Mouse (Mus musculus) midbrain, embryonic 11.5 days (tissue): Measurements from ENCODE around the gene Astn1. TPM values are rescaled to one million over a fixed set of nuclear protein-coding genes. Genes with fewer than 3 reads are reported as not detected.

Experiments
- ATAC-seq: fragments of 200-750 bp; cut with Nextera tagmentation; 2 replicates; pipeline ENCODE4 v1.8.0; 2017; ENCODE audit warnings: moderate TSS enrichment, moderate library complexity; ENCODE audit not compliant: low FRiP score
- DNase-seq: peaks from one replicate; pipeline ENCODE4 v3.0.0; 2015; ENCODE audit warnings: low spot score; ENCODE audit errors: missing footprints
- H3K27ac ChIP-seq: fragments of 300-500 bp; sonication (generic); 2 replicates; pipeline ENCODE4 v1.5.1; 2014; ENCODE audit warnings: low read depth, low read length
- H3K27me3 ChIP-seq: fragments of 300-500 bp; sonication (generic); 2 replicates; pipeline ENCODE4 v1.6.1; 2014; ENCODE audit warnings: mild to moderate bottlenecking, low read length, moderate library complexity, mixed read lengths; ENCODE audit not compliant: control insufficient read depth, insufficient read depth
- H3K36me3 ChIP-seq: fragments of 300-500 bp; sonication (generic); 2 replicates; pipeline ENCODE4 v1.6.1; 2014; ENCODE audit warnings: mild to moderate bottlenecking, low read length, moderate library complexity, mixed read lengths; ENCODE audit not compliant: control insufficient read depth, insufficient read depth
- H3K4me1 ChIP-seq: fragments of 300-500 bp; sonication (generic); 2 replicates; pipeline ENCODE4 v1.6.1; 2014; ENCODE audit warnings: low read length; ENCODE audit not compliant: control insufficient read depth, insufficient read depth
- H3K4me2 ChIP-seq: fragments of 300-500 bp; sonication (generic); 2 replicates; pipeline ENCODE4 v1.6.1; 2014; ENCODE audit warnings: mild to moderate bottlenecking, moderate library complexity
- H3K4me3 ChIP-seq: fragments of 300-500 bp; sonication (generic); 2 replicates; pipeline ENCODE4 v1.5.1; 2014; ENCODE audit warnings: low read depth, low read length
- H3K9ac ChIP-seq: fragments of 300-500 bp; sonication (generic); 2 replicates; pipeline ENCODE4 v1.6.1; 2014; ENCODE audit warnings: low read length
- H3K9me3 ChIP-seq: fragments of 300-500 bp; sonication (generic); 2 replicates; pipeline ENCODE4 v1.6.1; 2016; ENCODE audit warnings: low read length; ENCODE audit not compliant: control insufficient read depth
- WGBS: fragments of 180-500 bp; shearing (Covaris S2); extraction: QIAGEN DNeasy Blood & Tissue Kit; methylation state at CpG from one replicate; pipeline ENCODE4 v1.1.7; 2014; 5-methylcytosine and 5-hydroxymethylcytosine counted together
- polyA plus RNA-seq: library from polyadenylated mRNA; unstranded; fragments of >200 nt; fragmentation: Nextera tagmentation; extraction: Ambion mirVana; gene quantifications from 2 replicates; pipeline ENCODE4 v1.2.1, GENCODE M21; 2014

The Astn1 gene
- polyA plus RNA-seq: 20.1 and 20.7 TPM in 2 replicates

DNA sequence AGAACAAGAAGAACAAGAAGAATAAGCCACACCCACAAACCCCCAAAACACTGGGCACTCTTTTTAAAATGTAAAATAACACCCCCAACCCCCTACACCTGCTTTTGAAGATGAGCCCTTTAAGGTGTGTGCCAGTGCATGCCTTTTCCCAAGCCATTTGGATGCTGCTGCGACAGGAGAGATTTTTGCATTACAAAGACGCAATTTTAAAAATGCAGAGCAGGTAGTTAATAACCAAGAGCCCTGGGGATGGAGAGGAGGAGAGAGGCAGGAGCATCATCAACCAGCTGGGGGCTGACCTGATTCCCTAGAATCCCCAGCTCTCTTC is at the start of gene Astn1:
TSS of gene Astn1 (plus strand) at position 310 of the 328 bp plus-strand sequence.
- Histone ChIP-seq H3K4me2 (peak within 1 kb of the TSS; percentile 68), H3K9me3 (no peaks in the 10 kb centered on the region), H3K27me3 (peaks cover 2% of the 10 kb centered on the region; the same call in 1 of the 2 replicates), H3K36me3 (no peaks in the 10 kb centered on the region), H3K4me3 (peak within 1 kb of the TSS; percentile 57), H3K27ac (peak within 1 kb of the TSS; percentile 79), H3K9ac (peak within 1 kb of the TSS; percentile 95), H3K4me1 (peaks cover 16% of the 10 kb centered on the region)
- peak; percentile 90 for DNase-seq
- 3% methylated on average over 2 of the region's 2 CpGs for WGBS
- ATAC-seq: no peak

DNA sequence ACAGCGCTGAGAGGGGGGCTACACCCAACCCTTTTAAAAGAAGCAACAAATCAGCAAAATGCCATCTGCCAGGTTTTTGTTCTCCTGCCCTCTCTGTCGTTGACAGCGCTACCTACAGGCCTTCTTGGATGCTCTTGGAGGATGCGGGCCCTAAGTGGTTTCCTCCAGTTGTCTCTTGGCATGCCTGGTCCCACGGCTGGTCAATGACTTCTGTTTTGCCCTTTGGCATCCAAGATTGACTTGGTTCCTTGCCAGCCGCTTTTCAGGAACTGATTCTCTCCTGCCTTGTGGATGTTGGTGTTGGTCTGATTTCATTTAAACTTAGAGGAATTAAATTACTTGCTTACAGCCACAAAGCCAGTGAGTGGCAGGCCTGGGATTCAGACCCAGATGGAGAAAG is 38.7 kb upstream of the Astn1 start:
- Histone ChIP-seq H3K4me1 (no peaks in the 10 kb centered on the region), H3K27ac (no peak overlapping the region), H3K4me3 (no peak overlapping the region), H3K9me3 (no peaks in the 10 kb centered on the region), H3K27me3 (no peaks in the 10 kb centered on the region), H3K9ac (no peak overlapping the region), H3K4me2 (no peak overlapping the region), H3K36me3 (no peaks in the 10 kb centered on the region)
- DNase-seq: no peak
- 87% methylated on average over 6 of the region's 6 CpGs for WGBS
- ATAC-seq: no peak

GRCm38 (mm10) chr1:158328126-158328525 is 33.9 kb upstream of the Astn1 start:
- no peak for ATAC-seq

DNA sequence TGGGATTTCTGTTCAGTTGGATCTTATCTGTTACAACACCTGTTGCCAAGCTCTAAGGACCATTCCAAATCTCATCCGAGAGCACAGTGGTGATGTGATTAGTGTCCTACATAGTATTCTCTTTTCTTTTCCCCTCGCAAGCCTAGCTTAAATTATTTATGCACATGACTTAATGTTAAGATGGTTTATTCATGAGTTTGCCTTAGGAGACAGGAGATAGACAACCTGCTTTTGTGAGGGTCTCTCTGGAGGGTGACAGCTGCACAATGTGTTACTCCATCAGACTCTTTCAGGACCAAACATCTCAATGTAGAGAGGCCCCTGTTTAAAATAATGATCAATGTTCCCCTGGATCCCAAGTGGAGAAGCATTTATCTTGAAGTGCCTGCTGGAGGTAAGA is 33.2 kb upstream of the Astn1 start:
- Histone ChIP-seq H3K9ac (no peak overlapping the region), H3K36me3 (no peaks in the 10 kb centered on the region), H3K9me3 (no peaks in the 10 kb centered on the region), H3K4me2 (no peak overlapping the region), H3K27me3 (no peaks in the 10 kb centered on the region), H3K4me1 (no peaks in the 10 kb centered on the region; the same call in 1 of the 2 replicates), H3K4me3 (no peak overlapping the region), H3K27ac (no peak overlapping the region)
- no peak for DNase-seq
- ATAC-seq: 0 out of 2 replicates have a peak, but pooled peaks have one; percentile 22
- 39% methylated on average over 2 of the region's 2 CpGs for WGBS

More at GRCm38 (mm10) chr1:158328126-158328525, 33.9 kb upstream of the Astn1 start:
- Histone ChIP-seq H3K4me2 (no peak overlapping the region), H3K4me1 (no peaks in the 10 kb centered on the region; the same call in 1 of the 2 replicates), H3K9me3 (no peaks in the 10 kb centered on the region), H3K27me3 (no peaks in the 10 kb centered on the region), H3K36me3 (no peaks in the 10 kb centered on the region), H3K4me3 (no peak overlapping the region), H3K9ac (no peak overlapping the region), H3K27ac (no peak overlapping the region)
- no peak for DNase-seq
- 59% methylated on average over 5 of the region's 5 CpGs for whole genome bisulfite sequencing

DNA sequence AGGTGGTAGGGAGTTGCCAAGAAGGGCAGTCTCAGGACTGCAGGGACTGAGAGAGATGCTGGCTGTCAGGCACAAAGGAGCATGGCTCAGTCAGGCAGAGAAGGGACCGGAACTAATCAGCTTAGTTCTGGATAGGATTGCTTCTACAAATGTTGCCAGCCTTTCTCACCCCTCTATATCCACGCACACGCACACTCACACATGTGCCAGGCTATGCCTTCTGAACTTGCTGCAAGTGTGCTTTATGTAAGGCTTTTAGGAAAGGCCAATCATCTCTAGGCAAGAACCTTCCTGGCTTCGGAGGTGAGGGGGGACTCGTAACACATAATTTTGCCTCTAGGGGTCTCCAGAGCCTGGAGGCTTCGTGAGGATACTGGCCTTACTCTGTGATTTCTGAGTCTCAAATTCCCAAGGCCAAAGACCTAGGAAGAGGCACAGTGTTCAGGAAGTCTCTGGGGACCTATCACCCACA is 18.8 kb upstream of the Astn1 start:
- H3K4me3 ChIP-seq: no peak overlapping the region
- WGBS: 19% methylated on average over 6 of the region's 6 CpGs
- no peak overlapping the region for H3K27ac ChIP-seq
- DNase-seq (peak; percentile 93), ATAC-seq (peak; percentile 89)
- no peaks in the 10 kb centered on the region for H3K36me3 ChIP-seq
- no peaks in the 10 kb centered on the region for H3K9me3 ChIP-seq
- H3K27me3 ChIP-seq: no peaks in the 10 kb centered on the region
- H3K4me1 ChIP-seq: peaks cover 5% of the 10 kb centered on the region; the same call in 1 of the 2 replicates
- no peak overlapping the region for H3K9ac ChIP-seq
- no peak overlapping the region for H3K4me2 ChIP-seq

DNA sequence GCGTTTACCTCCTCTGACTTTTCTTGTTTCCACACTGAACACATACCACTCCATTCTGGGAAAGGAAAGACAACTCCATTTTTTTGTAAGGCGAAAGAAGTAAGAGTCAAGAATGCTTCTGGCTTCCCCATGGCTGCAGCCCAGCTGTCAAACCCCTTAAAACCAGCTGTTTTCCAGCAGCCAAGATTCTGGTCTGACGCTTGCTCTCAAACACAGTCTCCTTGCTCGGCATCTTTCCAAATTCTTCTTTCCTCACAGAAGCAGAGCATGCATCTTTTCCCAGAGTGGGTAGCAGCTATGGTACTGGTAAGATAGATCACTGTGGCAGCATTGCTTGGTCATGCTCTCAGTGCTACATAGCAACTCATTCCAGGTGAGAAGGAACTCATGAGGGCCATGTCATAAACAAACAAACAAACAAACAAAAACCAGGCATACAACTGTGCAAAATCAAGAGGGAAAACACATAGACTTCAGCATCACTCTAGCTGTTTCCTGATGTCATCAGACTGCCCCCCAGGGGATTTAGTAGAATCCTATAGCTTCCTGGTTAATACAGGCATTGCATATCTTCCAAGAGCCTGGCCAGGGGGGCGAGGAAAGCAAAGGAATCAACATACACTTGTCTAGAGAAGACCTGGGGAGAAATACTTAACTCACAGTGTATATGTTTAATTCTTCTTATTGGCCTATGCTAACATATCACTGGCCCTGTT is 8.3 kb upstream of the Astn1 start:
- Histone ChIP-seq H3K9ac (no peak overlapping the region), H3K36me3 (no peaks in the 10 kb centered on the region), H3K27me3 (peaks cover 9% of the 10 kb centered on the region), H3K4me1 (peaks cover 5% of the 10 kb centered on the region), H3K4me2 (no peak overlapping the region), H3K27ac (no peak overlapping the region), H3K4me3 (no peak overlapping the region), H3K9me3 (no peaks in the 10 kb centered on the region)
- WGBS: 87% methylated on average over 5 of the region's 5 CpGs
- DNase-seq (no peak), ATAC-seq (no peak)

- DNase-seq (peak; percentile 94), ATAC-seq (peak; percentile 49)
- Histone ChIP-seq H3K27me3 (peaks cover 9% of the 10 kb centered on the region), H3K9ac (peak overlapping the region; percentile 62), H3K4me1 (peaks cover 5% of the 10 kb centered on the region), H3K4me2 (peak overlapping the region; percentile 97), H3K36me3 (no peaks in the 10 kb centered on the region), H3K27ac (no peak overlapping the region), H3K9me3 (no peaks in the 10 kb centered on the region), H3K4me3 (peak overlapping the region; percentile 64)
- 9% methylated on average over 28 of the region's 28 CpGs for WGBS
Observed at GRCm38 (mm10) chr1:158355177-158356050, 6.7 kb upstream of the Astn1 start.

GRCm38 (mm10) chr1:158356051-158356461 is 6.0 kb upstream of the Astn1 start, which contains the start of gene Brinp2:
Gene Brinp2, minus strand, starts transcription at chr1:158356326.
- Histone ChIP-seq H3K36me3 (no peaks in the 10 kb centered on the region), H3K27me3 (peaks cover 9% of the 10 kb centered on the region), H3K4me3 (peak within 1 kb of the TSS; percentile 64), H3K27ac (no peak within 1 kb of the TSS), H3K9ac (peak within 1 kb of the TSS; percentile 62), H3K9me3 (no peaks in the 10 kb centered on the region), H3K4me1 (peaks cover 5% of the 10 kb centered on the region), H3K4me2 (peak within 1 kb of the TSS; percentile 97)
- WGBS: under 1% methylated on average over 30 of the region's 30 CpGs
- ATAC-seq (peak; percentile 99), DNase-seq (peak; percentile 98)
